Mouse (Mus musculus): ENCODE measurements around the gene Cpeb4.

DNA sequence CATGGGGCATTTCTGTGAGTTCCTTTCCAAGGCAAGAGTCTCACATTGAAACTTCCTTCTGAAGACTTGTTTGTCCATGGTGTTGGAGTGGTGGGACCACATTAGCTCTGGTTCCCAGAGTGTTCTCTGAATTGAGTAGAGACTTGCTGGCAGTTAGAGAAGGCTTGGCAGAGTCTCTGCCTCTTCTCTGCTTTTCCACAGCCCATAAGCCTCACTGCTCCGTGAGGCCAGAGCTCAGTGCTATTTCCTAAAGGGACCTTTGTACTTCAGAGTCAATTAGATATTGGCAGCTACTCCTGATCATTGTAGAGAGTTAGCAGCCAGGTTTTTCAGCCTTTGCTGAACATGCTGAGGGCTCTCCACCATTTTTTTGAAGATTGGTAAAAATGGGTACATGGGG lies 35.6 kb downstream of the Cpeb4 start:
- TF ChIP-seq CTCF (IDR thresholded peaks at IDR 0.05; ENCODE audit: extremely low read depth, insufficient read length, insufficient replicate concordance, low read depth, low read length) (no peak), POLR2A (IDR thresholded peaks at IDR 0.05; ENCODE audit: low read depth, low read length) (no peak)
